Mouse (Mus musculus) 3134 (cell line): ENCODE results near the gene Mlycd.

Experiments used
- DNase-seq: peaks from one replicate; pipeline ENCODE4 v3.0.0-alpha.2; 2011; ENCODE audit warnings: low spot score; ENCODE audit not compliant: insufficient read length; ENCODE audit errors: extremely low read depth

Gene Mlycd

DNA sequence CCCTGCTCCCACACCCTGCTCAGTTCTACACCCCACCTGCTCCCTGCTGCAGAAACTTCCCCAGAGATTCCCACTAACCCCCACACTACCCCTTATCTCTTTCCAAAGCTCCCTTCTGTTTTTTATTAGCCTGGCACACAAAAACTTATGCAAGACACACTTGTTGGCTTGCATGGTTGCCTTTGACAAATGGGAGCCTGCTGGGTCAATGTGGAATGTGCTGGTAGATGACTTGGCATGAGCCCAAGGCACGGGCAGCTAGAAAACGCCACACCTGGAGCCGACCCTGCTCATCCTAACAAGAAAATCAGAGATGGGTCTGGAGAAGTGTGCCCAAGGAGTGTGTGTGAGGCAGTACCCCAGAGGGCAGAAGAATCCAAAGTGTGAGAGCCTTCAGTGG lies 34.9 kb downstream of the Mlycd start:
- no peak for DNase-seq

DNA sequence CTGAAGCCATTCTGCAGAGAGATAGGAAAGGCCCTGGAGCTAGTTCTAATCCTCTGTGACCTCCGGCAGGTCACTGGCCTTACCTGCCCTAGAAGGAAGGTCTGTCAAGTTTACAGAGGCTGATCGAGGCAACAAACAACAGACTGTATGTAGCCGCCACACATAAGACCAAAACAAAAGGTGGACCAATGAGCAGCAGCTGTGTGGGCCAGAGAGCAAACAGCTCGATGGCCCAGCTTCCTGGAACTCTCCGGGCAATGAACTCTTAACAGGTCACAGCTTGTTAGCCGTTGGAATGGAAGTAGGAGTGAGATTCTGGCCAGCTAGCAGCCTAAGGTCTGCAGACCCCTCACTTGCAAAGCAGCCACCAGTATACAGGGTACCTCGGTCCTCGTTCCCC lies 35.6 kb downstream of the Mlycd start:
- no peak for DNase-seq

DNA sequence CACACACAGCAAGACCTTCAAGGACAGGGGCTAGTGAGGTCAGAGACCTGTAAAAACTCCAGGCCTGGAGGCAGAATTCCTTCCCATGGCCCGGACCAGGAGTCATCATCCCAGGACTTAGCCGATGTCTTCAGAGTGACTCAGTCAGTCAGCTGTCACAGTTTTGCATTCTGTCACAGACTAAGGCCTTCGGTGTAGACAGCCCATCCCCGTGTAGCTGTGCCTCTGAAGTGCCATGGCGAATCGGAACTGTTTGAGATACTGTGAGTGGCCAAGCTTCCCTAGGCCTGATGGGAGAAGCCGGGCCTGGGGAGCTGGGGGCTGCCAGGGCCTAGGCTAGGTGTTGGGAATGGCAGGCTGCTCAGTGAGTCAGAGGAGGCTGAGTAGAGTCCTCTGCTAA lies 36.0 kb downstream of the Mlycd start:
- DNase-seq = peak; percentile 80

DNA sequence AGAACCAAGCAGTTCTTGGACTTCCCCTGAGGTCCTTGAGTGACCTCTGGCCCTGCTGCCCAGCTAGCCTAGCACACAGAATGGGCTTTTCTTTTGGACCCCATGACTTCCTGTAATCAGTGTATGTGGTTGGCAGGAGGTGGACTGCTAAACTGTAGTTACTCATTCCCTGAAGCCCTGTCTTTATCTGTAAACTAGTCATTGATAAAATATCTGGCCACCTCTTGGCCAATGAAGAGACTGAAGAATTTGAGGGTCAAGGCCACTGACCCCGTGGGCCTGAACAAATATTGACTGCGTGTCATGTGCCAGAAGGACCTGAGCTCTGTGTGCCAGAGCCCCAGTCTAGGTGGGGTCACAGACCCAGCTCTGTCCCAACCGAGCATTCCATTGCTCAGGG lies 37.7 kb downstream of the Mlycd start:
- no peak for DNase-seq

DNA sequence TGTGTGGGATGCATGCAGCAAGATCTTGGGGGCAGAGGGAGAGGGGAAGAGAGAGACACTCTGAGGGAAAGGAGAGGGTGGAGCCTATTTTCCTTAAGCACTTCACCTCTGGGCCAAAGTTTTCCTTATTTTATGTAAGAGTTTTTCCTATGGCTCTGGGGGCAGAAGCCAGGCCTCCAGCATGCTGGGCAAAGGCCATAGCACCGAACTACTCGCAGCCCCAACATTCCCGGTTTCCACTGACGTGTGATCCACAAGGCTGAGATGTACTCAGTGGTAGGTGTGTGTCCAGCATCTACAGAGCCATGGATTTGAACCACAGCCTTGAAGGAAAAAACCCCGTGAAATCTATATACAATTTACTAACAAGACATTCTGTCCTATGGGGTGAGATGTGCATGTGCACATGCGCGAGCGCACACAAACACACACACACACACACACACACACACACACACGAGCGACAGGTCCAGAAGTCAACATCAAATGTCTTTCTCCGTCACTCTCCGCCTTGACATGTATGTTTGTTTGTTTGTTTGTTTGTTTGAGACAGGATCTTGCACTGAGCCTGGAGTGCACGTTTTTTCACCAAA lies 39.0 kb downstream of the Mlycd start, which contains the start of gene Osgin1:
Gene Osgin1 (plus strand): TSS at position 543 of the 593 bp plus-strand sequence.
- DNase-seq = no peak

DNA sequence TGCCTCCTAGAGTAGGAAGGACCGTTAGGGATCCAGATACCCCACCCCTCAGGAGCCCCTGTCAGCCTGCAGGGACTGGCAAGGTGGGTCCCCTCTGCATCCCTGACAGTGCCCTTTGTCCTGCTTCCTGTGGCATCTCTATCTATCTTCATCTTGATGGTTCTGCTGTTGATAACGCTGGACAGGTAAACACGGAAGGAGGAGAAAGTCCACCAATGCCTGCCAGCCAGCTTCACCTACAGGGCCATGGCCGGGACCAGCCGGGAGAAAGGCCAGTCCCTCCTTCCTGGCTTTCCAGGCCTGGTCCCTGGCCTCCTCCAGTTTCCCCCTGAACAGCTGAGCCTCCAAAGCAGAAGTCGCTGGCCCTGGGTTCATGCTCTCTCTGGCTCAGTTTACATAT lies 39.9 kb downstream of the Mlycd start:
- no peak for DNase-seq

DNA sequence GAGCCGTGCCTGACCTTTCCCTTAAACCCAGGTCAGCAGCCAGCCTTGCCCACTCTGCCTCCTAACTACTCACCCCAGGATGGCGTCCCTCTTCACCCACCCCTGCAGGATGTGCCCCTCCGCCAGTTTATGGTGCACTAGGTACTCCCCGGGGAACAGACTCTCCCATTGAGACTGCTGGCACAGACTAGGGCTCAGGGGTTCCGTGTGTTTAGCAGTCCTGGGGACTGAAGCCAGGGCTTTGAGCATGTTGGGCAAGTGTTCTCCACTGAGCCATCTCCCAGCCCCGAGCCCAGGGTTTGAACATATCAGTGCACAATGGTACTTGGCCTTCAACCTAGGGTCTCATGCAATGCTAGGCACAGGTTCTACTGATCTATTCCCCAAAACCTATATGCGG lies 40.8 kb downstream of the Mlycd start:
- no peak for DNase-seq

DNA sequence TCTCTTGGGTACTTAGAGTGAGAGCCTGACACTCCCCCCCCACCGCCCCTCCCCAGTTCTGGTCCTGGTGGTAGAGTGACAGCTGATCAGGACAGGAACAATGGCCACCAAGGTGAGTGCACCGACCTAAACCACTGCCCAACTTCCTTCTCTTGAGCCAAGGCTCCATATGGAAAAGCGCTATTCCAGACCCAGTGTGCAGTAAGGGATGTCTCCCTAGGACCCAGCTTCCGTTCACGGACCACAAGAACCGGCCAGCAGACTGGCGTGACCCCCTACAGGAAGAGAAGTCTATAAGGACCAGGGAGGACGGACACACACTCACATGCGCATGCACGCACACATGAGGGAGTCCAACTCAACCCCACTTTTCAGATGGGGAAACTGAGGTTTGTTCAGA lies 41.7 kb downstream of the Mlycd start:
- no peak for DNase-seq

DNA sequence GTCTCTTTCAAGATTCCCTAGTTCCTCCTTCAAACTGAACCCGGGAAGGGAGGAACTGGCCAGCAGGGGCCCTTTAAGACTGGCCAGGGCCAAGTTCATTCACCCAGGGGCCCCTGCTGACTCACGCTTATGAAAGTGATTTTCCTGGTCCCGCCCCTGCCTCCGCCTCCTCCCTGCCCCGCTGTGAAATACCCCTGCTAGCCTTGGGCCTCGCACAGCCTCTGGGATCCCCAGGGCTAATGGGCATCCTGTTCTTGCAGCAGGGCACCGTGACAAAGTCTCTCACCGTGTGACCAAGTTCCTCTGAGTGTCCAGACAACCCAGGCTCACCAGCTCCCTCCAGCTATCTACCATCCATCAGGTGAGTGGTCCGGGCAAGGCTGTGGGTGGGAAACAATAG lies 42.3 kb downstream of the Mlycd start:
- peak; percentile 88 for DNase-seq

DNA sequence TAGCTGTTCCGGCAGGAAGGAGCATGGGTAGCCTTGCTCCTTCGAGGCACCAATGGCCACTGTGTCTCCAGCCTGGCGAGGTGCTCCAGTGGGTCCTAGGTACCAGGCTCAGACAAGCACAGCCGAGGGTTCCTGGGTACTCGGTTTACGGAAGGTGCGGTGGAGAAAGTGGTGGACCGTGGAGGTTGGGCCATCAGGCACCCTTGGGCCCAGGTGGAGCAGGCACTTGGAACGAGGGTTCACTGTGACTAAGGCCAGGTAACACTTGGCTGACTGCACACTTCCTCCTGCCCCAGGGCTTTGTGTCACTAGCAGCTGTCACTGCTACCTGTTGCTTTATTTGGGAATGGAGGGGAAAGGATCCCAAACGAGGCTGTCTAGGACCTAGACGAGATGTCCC lies 42.8 kb downstream of the Mlycd start:
- no peak for DNase-seq

DNA sequence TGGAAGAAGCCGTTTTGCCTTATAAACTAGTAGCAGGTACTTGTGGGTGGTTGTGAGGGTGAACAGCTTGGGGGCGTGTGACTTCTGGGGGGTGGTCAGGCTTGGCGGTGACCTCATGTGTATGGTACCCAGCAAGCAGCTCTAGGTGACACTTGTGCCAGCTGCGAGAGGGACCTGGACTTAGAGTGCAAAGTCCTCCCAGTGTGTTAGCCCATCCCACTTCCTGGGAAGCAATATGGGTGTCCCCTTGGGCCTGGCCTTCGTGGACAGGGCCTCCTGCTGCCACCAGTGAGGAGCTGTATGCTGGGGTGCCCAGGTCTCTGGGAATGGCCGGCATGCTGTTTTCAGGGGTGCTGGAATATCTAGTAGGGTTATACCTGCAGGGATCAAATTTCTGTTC lies 44.2 kb downstream of the Mlycd start:
- DNase-seq = no peak

DNA sequence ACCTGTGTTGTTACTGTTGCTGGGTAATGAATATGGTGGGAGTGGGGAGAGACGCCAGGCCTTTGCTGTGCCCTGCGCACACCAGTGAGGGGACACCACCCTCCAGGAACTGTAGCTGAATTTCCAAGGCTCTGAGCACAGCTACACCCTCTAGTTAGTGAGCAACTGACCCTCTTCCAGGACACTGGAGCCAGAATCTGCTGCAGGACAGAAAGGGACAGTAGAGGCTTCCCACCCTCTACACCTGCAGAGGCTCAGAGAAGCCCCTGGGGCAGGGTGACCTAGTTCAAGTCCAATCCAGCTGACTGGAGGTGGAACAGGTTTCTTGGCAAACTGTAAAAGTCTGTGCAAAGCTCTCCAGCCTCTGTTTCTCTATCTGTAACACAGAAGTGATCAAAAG lies 44.7 kb downstream of the Mlycd start:
- DNase-seq = no peak

DNA sequence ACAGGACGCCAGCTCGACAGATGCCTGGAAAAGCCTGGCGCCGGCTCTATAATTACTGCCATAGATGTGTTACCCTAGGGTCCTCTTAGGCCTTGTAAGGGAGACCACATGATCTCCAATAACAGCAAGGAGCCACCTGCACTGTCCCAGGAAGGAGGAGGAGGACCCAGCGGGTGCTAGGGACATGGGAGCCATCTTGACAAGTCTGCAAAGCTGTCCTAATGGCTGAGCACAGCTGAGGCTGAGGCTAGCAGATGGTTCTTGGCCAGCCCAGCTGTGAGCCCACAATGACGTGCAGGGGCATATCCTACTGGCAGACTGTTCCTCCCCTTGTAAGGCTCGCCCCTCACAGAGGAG lies 45.2 kb downstream of the Mlycd start:
- DNase-seq = no peak

DNA sequence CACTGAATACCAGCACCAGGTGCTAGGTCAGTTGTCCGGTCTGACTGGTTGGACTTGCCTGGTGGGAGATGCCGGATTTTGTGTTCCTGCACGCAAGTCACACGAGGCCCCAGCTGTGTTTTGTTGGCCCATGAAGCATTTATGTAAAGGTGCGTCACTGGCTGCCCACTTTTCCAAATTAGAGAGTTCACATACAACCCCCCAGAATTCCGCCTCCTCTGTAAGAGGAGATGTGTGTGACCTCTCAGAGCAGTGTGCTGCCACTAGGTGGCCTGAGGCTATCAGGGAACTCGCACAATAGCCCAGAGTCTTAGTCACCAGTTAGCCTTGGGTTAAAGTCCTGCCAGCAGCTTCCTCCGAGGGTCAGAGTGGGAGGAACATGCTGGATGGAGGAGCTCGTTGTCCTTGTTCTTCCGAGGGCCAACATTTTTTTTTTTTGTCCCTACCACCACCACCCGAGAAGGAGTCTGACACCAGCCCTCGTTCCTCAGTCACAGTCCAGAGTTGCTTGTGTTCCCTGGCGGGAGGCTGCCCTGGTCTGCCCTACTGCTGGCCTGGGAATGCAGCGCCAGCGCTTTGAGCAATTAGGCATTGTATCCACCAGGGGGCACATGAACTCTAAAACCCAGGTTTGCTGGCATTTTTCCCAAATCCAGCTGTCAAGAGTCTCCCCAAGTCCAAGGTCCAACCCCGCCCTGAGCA lies 45.7 kb downstream of the Mlycd start:
- DNase-seq = peak; percentile 80

DNA sequence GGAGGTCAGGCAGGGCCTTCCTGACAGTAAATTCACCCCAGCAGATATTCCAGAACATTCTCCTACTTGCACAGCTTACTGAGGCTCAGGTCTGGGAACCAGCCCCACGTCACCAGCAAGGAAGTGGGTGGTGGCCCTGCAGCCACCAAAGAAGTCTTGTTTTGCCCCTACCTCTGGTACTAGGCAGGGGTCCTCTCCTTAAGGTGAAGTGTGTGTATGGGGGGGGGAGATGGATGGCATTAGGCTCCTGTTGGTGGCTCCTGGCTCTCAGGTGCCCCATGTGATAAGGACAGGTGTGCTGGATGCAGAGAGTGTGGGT lies 46.2 kb downstream of the Mlycd start:
- no peak for DNase-seq

DNA sequence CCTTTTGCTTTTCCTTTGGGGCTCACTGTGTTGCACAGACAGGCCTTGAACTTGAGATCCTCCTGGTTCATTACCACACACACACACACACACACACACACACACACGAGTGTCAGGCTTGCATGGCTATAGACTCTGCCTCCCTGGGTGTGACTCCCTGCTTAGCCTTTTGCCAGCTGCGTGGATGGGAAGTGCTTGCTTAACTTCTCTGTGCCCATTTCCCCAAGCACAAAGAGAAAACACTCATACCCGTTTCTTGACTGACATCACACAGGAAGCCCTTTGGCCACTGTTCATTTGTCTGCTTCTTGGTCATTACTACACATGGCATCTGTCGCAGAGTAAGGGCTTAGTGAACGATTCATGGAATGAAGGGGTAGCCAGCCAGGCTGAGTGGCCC lies 47.3 kb downstream of the Mlycd start:
- no peak for DNase-seq

DNA sequence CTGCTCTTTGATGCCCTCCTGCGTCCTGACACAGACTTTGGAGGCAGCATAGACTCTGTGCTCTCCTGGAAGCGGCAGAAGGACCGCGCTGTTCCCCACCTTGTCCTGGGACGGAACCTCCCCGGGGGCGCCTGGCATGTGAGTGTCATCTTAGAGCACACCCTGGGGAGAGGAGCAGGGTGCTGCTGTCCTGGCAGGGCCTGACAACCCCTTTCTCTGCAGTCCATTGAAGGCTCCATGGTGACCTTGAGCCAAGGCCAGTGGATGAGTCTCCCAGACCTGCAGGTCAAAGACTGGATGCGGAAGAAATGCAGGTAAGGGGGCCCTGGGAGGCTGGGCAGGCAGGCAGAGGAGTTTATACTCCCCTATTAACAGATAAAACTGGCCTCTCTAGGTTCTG lies 48.3 kb downstream of the Mlycd start:
- DNase-seq = no peak

DNA sequence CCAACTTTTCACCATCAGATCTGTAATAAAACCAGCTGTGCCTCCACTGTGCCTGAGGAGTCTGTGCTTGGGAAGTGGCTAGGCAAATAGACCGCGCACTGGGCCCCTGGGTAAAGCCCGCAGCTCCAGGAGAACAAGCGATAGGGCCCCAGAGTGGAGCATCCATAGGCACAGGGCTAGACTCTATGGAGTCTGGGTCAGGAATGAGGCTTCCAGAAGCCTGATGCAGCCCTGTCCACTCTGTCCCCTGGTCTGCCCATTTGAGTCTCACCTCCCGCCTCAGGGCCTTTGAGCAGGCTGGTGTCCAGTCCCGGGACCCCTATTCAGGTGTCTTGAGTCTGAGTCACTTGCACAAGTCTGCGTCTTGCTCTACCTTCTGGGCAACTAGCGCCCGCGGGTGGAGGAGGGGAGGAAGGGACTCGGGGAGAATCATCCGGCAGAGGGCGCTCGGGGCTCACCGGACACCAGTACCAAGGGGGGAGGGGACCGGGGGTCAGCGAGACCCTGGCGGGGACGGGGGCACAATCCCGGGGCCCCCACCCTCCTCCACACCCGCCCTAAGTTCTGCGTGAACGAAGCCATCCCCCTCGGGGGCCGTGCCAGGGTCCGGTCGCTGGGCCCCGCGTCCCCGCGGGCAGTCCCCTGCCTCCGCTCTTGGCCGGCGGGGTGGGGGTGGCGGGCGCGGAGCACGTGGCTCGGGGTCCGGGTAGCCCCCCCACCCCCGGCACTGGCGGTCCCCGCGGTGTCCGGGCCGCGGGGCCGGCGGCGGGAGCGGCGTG lies 51.7 kb downstream of the Mlycd start, which contains the start of gene Necab2:
Gene Necab2 (plus strand): TSS at position 509 of the 779 bp plus-strand sequence.
- no peak for DNase-seq

DNA sequence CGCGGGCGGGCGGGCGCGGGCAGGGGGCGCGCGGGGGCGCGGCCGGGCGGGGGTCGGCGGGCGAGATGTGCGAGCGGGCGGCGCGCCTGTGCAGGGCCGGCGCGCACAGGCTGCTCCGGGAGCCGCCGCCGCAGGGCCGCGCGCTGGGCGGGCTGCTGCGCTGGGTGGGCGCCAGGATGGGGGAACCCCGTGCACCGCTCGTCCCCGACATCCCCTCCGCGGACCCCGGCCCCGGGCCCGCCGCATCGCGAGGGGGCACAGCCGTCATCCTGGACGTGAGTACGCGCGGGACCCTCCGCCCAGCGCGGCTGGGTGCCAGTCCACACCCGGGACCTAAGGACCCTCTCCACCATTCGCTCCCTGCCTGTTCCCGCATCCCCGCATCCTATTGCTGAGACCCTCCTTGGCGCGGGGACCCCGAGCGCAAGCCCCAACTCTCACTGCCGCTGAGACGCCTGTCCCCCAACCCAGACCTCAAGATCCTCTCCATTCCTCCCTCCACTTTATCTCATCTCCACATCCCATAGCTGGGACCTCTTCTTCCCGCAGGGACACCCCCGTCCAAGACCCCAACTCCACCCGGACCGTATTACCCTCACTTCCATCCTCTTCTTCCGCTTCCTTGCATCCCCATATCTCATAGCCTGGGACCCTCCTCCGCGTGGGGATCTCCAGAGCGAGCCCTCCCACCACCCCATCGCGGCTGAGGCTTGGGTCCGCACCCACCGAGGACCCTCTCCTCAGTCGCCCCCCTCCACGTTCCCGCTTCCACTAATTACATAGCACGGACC lies 52.5 kb downstream of the Mlycd start:
- DNase-seq = no peak

DNA sequence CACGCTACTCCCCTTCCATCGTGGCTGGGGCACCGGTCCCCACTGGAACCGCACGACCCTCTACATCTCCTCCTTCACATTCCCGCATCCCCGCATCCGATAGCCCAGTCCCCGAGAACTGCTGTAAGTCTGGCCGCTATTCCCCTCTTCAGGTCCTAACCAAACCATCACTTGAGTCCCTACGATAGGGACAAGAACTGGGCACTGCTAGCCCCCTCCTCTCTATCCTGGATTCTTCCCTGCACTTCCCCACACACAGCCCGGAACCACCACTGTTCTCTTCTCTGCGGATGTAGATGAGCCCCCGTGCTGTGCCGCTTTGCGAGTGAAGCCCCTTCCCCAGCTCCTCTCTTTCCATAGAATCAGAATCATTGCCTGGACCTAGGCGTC lies 53.1 kb downstream of the Mlycd start:
- no peak for DNase-seq

DNA sequence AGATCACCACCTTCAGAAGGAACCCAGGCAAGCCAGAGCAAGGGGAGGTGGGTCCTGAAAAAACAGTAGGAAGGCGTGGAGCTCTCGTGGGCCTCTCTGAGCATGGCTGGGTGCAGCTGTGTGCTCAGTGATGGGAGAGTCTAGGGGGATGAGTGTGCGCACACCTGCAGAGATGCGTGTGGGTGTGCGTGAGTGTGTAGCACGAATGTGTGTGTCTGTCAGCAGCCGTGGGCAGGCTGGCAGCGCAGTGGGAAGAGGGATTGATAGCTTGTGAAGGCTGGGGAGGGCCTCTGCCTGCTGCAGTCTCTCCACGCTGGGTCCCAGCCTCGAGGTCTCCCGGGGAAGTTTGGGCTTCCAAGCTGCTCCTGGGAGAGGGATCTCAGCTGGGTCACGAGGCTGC lies 54.9 kb downstream of the Mlycd start:
- no peak for DNase-seq
